Mouse (Mus musculus): ENCODE data around the gene Vwc2l. TPM values are rescaled to one million over a fixed set of nuclear protein-coding genes. Genes with fewer than 3 reads are reported as not detected.

The Vwc2l gene
- polyA plus RNA-seq (2012; rRNA removed) = 0.25 and 0.34 TPM in 2 replicates

DNA sequence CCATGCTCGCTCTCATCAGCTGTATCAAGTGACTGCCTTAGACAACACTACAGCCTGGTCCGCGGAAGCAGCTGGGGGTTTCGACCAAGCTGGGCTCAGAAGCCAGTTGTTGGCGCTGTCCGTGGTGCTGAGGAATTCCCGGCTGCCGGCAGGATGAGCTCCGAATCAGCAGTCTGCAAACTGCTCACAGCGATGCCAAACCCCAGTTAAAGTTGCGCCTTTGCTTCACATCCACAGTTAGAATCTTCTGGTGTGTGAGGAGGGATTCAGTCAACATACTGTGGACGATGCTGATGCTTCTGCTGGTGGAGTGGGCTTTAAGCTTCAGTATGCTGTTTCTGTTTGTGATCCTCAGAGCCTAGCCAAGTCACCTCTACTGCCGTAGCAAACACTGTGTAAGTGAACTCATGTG is at the start of gene Vwc2l:
TSS of gene Vwc2l (plus strand) at position 61 of the 412 bp plus-strand sequence.

Data from central nervous system, embryonic 11.5 days (tissue).